Mouse (Mus musculus): Measurements from ENCODE around the gene Nuak1. TPM values are rescaled to one million over a fixed set of nuclear protein-coding genes. Genes with fewer than 3 reads are reported as not detected.

The Nuak1 gene
- polyA plus RNA-seq, 1 experiment from 2014 or later = 2.4 TPM

GRCm38 (mm10) chr10:84373476-84373875 is 66.9 kb downstream of the Nuak1 start:
- ATAC-seq (replicated peaks; ENCODE audit: low FRiP score, low read depth) = no peak
- H3K4me2 ChIP-seq (ENCODE audit: low read length) = no peak overlapping the region
- no peak overlapping the region for H3K27ac ChIP-seq
- H3K4me1 ChIP-seq (replicated peaks; ENCODE audit: insufficient read depth, low read length) = no peaks in the 10 kb centered on the region
- H3K27me3 ChIP-seq (ENCODE audit: insufficient read depth, low read length) = no peaks in the 10 kb centered on the region
- TF ChIP-seq CTCF (IDR thresholded peaks at IDR 0.05; ENCODE audit: low read depth) = no peak
- peaks cover 22% of the 10 kb centered on the region for H3K36me3 ChIP-seq (ENCODE audit: insufficient read depth, low read length)
- no peaks in the 10 kb centered on the region for H3K9me3 ChIP-seq (replicated peaks; ENCODE audit: low read length)
- H3K4me3 ChIP-seq (replicated peaks; ENCODE audit: low read depth, low read length) = no peak overlapping the region
- H3K9ac ChIP-seq (ENCODE audit: low read depth, low read length) = no peak overlapping the region
- WGBS = 86% methylated on average over 2 of the region's 2 CpGs
- no peak for DNase-seq (ENCODE audit: low spot score)

GRCm38 (mm10) chr10:84372161-84373095 is 68.0 kb downstream of the Nuak1 start:
- no peak for TF ChIP-seq CTCF (IDR thresholded peaks at IDR 0.05; ENCODE audit: low read depth)
- Histone ChIP-seq H3K4me2 (ENCODE audit: low read length) (no peak overlapping the region), H3K4me3 (replicated peaks; ENCODE audit: low read depth, low read length) (no peak overlapping the region), H3K4me1 (replicated peaks; ENCODE audit: insufficient read depth, low read length) (no peaks in the 10 kb centered on the region), H3K27me3 (ENCODE audit: insufficient read depth, low read length) (no peaks in the 10 kb centered on the region), H3K36me3 (ENCODE audit: insufficient read depth, low read length) (peaks cover 22% of the 10 kb centered on the region), H3K27ac (no peak overlapping the region), H3K9me3 (replicated peaks; ENCODE audit: low read length) (no peaks in the 10 kb centered on the region), H3K9ac (ENCODE audit: low read depth, low read length) (no peak overlapping the region)
- 48% methylated on average over 18 of the region's 18 CpGs for WGBS
- DNase-seq (ENCODE audit: low spot score) (no peak), ATAC-seq (replicated peaks; ENCODE audit: low FRiP score, low read depth) (no peak; the same call in 1 of the 2 replicates)

- H3K4me2 ChIP-seq (ENCODE audit: low read length) = no peak overlapping the region
- H3K4me3 ChIP-seq (replicated peaks; ENCODE audit: low read depth, low read length) = no peak overlapping the region
- no peaks in the 10 kb centered on the region for H3K9me3 ChIP-seq (replicated peaks; ENCODE audit: low read length)
- peaks cover 22% of the 10 kb centered on the region for H3K36me3 ChIP-seq (ENCODE audit: insufficient read depth, low read length)
- 43% methylated on average over 10 of the region's 10 CpGs for WGBS
- H3K9ac ChIP-seq (ENCODE audit: low read depth, low read length) = no peak overlapping the region
- no peaks in the 10 kb centered on the region for H3K27me3 ChIP-seq (ENCODE audit: insufficient read depth, low read length)
- no peak for DNase-seq (ENCODE audit: low spot score)
- H3K27ac ChIP-seq = no peak overlapping the region
- no peak for TF ChIP-seq CTCF (IDR thresholded peaks at IDR 0.05; ENCODE audit: low read depth)
- no peaks in the 10 kb centered on the region for H3K4me1 ChIP-seq (replicated peaks; ENCODE audit: insufficient read depth, low read length)
- no peak for ATAC-seq (replicated peaks; ENCODE audit: low FRiP score, low read depth)
These were observed 68.7 kb downstream of the Nuak1 start for GRCm38 (mm10) chr10:84371681-84372160.

- H3K36me3 ChIP-seq (ENCODE audit: insufficient read depth, low read length) = peaks cover 22% of the 10 kb centered on the region
- no peak for DNase-seq (ENCODE audit: low spot score)
- no peak for ATAC-seq (replicated peaks; ENCODE audit: low FRiP score, low read depth)
- no peak overlapping the region for H3K27ac ChIP-seq
- H3K4me2 ChIP-seq (ENCODE audit: low read length) = no peak overlapping the region
- H3K9me3 ChIP-seq (replicated peaks; ENCODE audit: low read length) = no peaks in the 10 kb centered on the region
- no peaks in the 10 kb centered on the region for H3K4me1 ChIP-seq (replicated peaks; ENCODE audit: insufficient read depth, low read length)
- no peak overlapping the region for H3K4me3 ChIP-seq (replicated peaks; ENCODE audit: low read depth, low read length)
- WGBS = 68% methylated on average over 4 of the region's 4 CpGs
- no peaks in the 10 kb centered on the region for H3K27me3 ChIP-seq (ENCODE audit: insufficient read depth, low read length)
- no peak for TF ChIP-seq CTCF (IDR thresholded peaks at IDR 0.05; ENCODE audit: low read depth)
- no peak overlapping the region for H3K9ac ChIP-seq (ENCODE audit: low read depth, low read length)
These were observed 69.2 kb downstream of the Nuak1 start for GRCm38 (mm10) chr10:84371230-84371629.

- Histone ChIP-seq H3K9me3 (replicated peaks; ENCODE audit: low read length) (no peaks in the 10 kb centered on the region), H3K36me3 (ENCODE audit: insufficient read depth, low read length) (peaks cover 20% of the 10 kb centered on the region), H3K27ac (no peak overlapping the region), H3K9ac (ENCODE audit: low read depth, low read length) (no peak overlapping the region), H3K4me3 (replicated peaks; ENCODE audit: low read depth, low read length) (no peak overlapping the region), H3K27me3 (ENCODE audit: insufficient read depth, low read length) (no peaks in the 10 kb centered on the region), H3K4me1 (replicated peaks; ENCODE audit: insufficient read depth, low read length) (no peaks in the 10 kb centered on the region), H3K4me2 (ENCODE audit: low read length) (no peak overlapping the region)
- ATAC-seq (replicated peaks; ENCODE audit: low FRiP score, low read depth) = no peak
- WGBS = 92% methylated on average over 11 of the region's 11 CpGs
- TF ChIP-seq CTCF (IDR thresholded peaks at IDR 0.05; ENCODE audit: low read depth) = no peak
- no peak for DNase-seq (ENCODE audit: low spot score)
These were observed 70.6 kb downstream of the Nuak1 start for GRCm38 (mm10) chr10:84369646-84370314.

- H3K4me1 ChIP-seq (replicated peaks; ENCODE audit: insufficient read depth, low read length) = no peaks in the 10 kb centered on the region
- H3K4me2 ChIP-seq (ENCODE audit: low read length) = no peak overlapping the region
- no peak overlapping the region for H3K27ac ChIP-seq
- ATAC-seq (replicated peaks; ENCODE audit: low FRiP score, low read depth) (no peak), DNase-seq (ENCODE audit: low spot score) (no peak)
- H3K9me3 ChIP-seq (replicated peaks; ENCODE audit: low read length) = no peaks in the 10 kb centered on the region
- H3K9ac ChIP-seq (ENCODE audit: low read depth, low read length) = no peak overlapping the region
- no peaks in the 10 kb centered on the region for H3K27me3 ChIP-seq (ENCODE audit: insufficient read depth, low read length)
- peaks cover 7% of the 10 kb centered on the region; the same call in 1 of the 2 replicates for H3K36me3 ChIP-seq (ENCODE audit: insufficient read depth, low read length)
- TF ChIP-seq CTCF (IDR thresholded peaks at IDR 0.05; ENCODE audit: low read depth) = no peak
- 94% methylated on average over 3 of the region's 3 CpGs for WGBS
- no peak overlapping the region for H3K4me3 ChIP-seq (replicated peaks; ENCODE audit: low read depth, low read length)
These were observed 72.2 kb downstream of the Nuak1 start for GRCm38 (mm10) chr10:84368185-84368584.
